Mouse (Mus musculus) gonadal fat pad, adult 2 months (tissue): ENCODE data around the gene 4933402J07Rik. TPM values are rescaled to one million over a fixed set of nuclear protein-coding genes. Genes with fewer than 3 reads are reported as not detected.

Experiments used
- DNase-seq: peaks from one replicate; pipeline ENCODE4 v3.0.0-alpha.2; 2012; ENCODE audit warnings: low read depth
- polyA plus RNA-seq: library from polyadenylated mRNA; depleted of rRNA; stranded (reverse); fragments of >200 nt; gene quantifications from 2 replicates; pipeline ENCODE4 v1.2.3, GENCODE M21; 2012; rRNA removed

Gene 4933402J07Rik
- polyA plus RNA-seq, 1 experiment: 0.54 TPM

DNA sequence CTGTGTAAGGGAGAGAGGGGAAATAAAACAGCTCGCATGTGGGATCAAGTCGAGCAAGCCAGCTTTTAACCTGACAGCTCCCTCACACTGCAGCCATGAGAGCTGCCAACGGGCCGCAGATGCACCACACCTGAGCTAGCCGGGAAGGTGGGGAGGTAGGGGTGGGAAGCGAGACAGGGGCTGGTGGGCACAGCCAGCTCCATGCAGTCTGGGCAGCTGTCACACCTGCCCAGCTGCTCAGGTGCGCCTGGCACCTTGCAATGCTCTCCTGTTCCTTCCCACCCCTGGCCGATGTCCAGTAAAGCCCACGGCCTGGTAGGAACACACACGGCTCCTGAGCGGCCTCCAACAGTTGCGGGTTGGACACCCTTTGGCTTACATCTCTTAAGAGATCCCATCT is 57.5 kb downstream of the 4933402J07Rik start:
- DNase-seq: no peak

DNA sequence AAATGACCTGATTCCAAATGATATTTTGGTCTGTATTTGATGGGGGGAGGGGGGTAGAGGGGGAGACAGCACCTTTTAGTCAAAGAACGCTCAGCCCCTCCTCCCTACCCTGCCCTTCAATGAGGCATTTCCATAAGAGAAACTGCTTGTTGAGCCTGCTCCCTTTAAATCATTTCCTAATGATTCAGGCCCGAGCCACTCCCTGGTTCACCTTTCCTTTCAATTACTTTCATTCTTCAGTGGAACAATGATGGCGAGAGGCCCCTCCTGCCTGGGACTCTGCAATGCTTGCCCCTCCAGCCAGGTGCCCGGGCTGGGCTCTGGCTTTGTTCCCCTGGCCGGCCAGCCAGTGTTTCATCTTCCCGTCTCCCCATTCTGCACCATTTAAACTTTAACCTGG is 66.0 kb downstream of the 4933402J07Rik start:
- no peak for DNase-seq

DNA sequence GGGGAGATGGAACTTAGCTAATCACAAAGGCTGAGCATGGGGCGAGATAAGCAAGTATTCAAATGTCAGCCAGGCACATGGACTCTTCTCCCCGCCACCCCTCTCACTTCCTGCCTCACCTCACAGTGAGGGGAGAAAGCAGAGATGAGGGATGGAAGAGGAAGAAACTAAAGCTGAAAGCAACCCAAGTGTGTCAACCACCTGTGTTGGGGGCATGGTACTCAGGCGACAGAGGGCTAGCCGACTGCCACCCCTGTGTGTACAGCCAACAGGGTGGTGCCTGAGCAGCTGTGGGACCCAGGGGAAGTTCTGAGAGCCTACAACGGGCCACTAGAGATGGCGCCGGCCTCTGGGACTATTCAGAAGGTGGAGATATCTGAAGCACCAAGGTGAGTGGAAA is 68.1 kb downstream of the 4933402J07Rik start:
- DNase-seq: no peak

DNA sequence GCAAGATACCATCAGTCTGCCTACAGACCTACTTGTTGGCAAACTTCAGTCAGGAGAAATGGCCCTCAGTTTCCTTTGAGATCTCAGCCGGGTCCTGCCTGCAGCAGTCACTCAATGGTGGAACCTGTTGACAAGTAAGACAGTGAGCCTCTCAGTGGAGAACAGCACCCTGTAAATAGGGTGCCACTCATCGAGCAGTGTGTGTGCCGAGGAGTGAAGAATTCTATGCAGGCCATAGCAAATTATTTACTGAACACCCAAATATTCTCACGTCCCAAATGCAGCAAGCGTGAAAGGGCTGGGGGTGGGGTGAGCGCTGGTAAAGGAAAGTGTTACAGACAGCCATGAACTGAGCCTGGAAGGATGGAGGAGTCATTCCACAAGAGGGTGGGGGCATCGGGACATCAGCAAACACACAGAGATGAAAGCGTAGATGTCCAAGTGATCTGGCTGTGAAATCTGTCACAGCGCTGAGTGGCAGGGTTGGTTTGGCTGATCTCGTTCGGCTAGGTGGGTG is 72.6 kb downstream of the 4933402J07Rik start:
- DNase-seq: no peak

Other genes starting within 250 kb of the 4933402J07Rik start
- 0.08 and 0.14 TPM in 2 replicates for gene Cbln1, start 91.2 kb upstream of the 4933402J07Rik start, polyA plus RNA-seq